Mouse (Mus musculus) frontal cortex, adult (tissue): ENCODE measurements around the gene Olfr273.
A peak's percentile ranks its signal among the peaks of the same experiment; 100 is the strongest.
"Not testable (repeated sequence)": the region's sequence is repeated elsewhere in the genome, so short reads cannot be mapped to it uniquely, and the experiment has no call there.

Experiments
- ATAC-seq: cut with Nextera tagmentation; 2 replicates; pipeline ENCODE4 v1.9.2; 2017; ENCODE audit warnings: mild to moderate bottlenecking, moderate library complexity, mixed read lengths; ENCODE audit not compliant: low TSS enrichment

Gene Olfr273

GRCm38 (mm10) chr4:52859136-52859535, at the start of gene Olfr273:
Gene Olfr273, minus strand, starts transcription at chr4:52859236.
- ATAC-seq, result no peak

- ATAC-seq, result peak; percentile 47
These were observed 5.1 kb upstream of the Olfr273 start for GRCm38 (mm10) chr4:52864156-52864555.

GRCm38 (mm10) chr4:52849672-52850071, 9.4 kb downstream of the Olfr273 start:
- ATAC-seq, result no peak

- no peak for ATAC-seq
These were observed 9.9 kb downstream of the Olfr273 start for GRCm38 (mm10) chr4:52849039-52849635.

- ATAC-seq, result not testable (repeated sequence)
These were observed 13.6 kb downstream of the Olfr273 start for GRCm38 (mm10) chr4:52845411-52845810.

- ATAC-seq, result peak; percentile 69; the same call in 1 of the 2 replicates
These were observed 37.7 kb downstream of the Olfr273 start for GRCm38 (mm10) chr4:52821375-52821774.

- no peak for ATAC-seq
These were observed 44.7 kb downstream of the Olfr273 start, which contains the start of gene Olfr275 for GRCm38 (mm10) chr4:52814304-52814703. Gene Olfr275, plus strand, starts transcription at chr4:52814604.

- ATAC-seq, result no peak
These were observed 47.2 kb downstream of the Olfr273 start for GRCm38 (mm10) chr4:52811871-52812270.
